Mouse (Mus musculus): ENCODE data around the gene Pdk4. TPM values are rescaled to one million over a fixed set of nuclear protein-coding genes. Genes with fewer than 3 reads are reported as not detected.

Pdk4 gene
- polyA plus RNA-seq, 1 experiment from 2014 or later = not detected

Other genes with a start within 250 kb of the Pdk4 start
- gene Pon3, start 240.0 kb downstream of the Pdk4 start, polyA plus RNA-seq (2018) = 43.0 to 79.1 TPM (median 62.3 TPM) in 3 replicates
- 77.4 to 167 TPM (median 84.9 TPM) in 3 replicates for gene Pon2, start 197.9 kb downstream of the Pdk4 start, polyA plus RNA-seq (2018)
- gene Asb4, start 112.9 kb downstream of the Pdk4 start, polyA plus RNA-seq (2018) = 0.98 to 1.6 TPM (median 1.5 TPM) in 3 replicates
- not detected in 3 replicates for gene Dync1i1, start 229.3 kb upstream of the Pdk4 start, polyA plus RNA-seq (2018)